Mouse (Mus musculus): ENCODE data around the gene Tmco4. TPM values are rescaled to one million over a fixed set of nuclear protein-coding genes. Genes with fewer than 3 reads are reported as not detected.

Gene Tmco4
- 6.9 and 9.6 TPM in 2 replicates for polyA plus RNA-seq (2015; fragmentation: Nextera tagmentation; extraction: Ambion mirVana)

GRCm38 (mm10) chr4:138972827-138973718, at the start of gene Tmco4:
TSS of gene Tmco4 (plus strand) at chr4:138972888.

GRCm38 (mm10) chr4:138966866-138967265, 5.8 kb upstream of the Tmco4 start, which contains the start of gene Rnf186:
TSS of gene Rnf186 (plus strand) at chr4:138967112.

GRCm38 (mm10) chr4:139075041-139075711, 102.5 kb downstream of the Tmco4 start, which contains the start of gene Htr6:
TSS of gene Htr6 (minus strand) at chr4:139075570.

GRCm38 (mm10) chr4:139092356-139093195, 119.9 kb downstream of the Tmco4 start, which contains the start of gene Nbl1:
TSS of gene Nbl1 (minus strand) at chr4:139092993.

Other genes starting within 250 kb of the Tmco4 start
- gene Pla2g2c, start 248.1 kb upstream of the Tmco4 start, polyA plus RNA-seq (2015; fragmentation: Nextera tagmentation; extraction: Ambion mirVana) = 1.3 TPM in 2 replicates
- gene Ubxn10, start 235.7 kb upstream of the Tmco4 start, polyA plus RNA-seq (2015; fragmentation: Nextera tagmentation; extraction: Ambion mirVana) = 0.61 and 1.2 TPM in 2 replicates
- gene Pla2g2f, start 215.3 kb upstream of the Tmco4 start, polyA plus RNA-seq (2015; fragmentation: Nextera tagmentation; extraction: Ambion mirVana) = 8.4 and 9.8 TPM in 2 replicates
- 1.6 and 2.0 TPM in 2 replicates for gene Pla2g2d, start 197.2 kb upstream of the Tmco4 start, polyA plus RNA-seq (2015; fragmentation: Nextera tagmentation; extraction: Ambion mirVana)
- gene Pla2g5, start 109.4 kb upstream of the Tmco4 start, polyA plus RNA-seq (2015; fragmentation: Nextera tagmentation; extraction: Ambion mirVana) = 51.0 and 71.1 TPM in 2 replicates
- gene Gm13030, start 98.9 kb upstream of the Tmco4 start, polyA plus RNA-seq (2015; fragmentation: Nextera tagmentation; extraction: Ambion mirVana) = not detected in 2 replicates
- 0.50 TPM in 1 of 2 replicates, not detected in the other for gene Pla2g2e, start 94.9 kb upstream of the Tmco4 start, polyA plus RNA-seq (2015; fragmentation: Nextera tagmentation; extraction: Ambion mirVana)
- gene Otud3, start 58.9 kb upstream of the Tmco4 start, polyA plus RNA-seq (2015; fragmentation: Nextera tagmentation; extraction: Ambion mirVana) = 2.4 and 3.1 TPM in 2 replicates
- gene Rnf186, start 5.8 kb upstream of the Tmco4 start, polyA plus RNA-seq (2015; fragmentation: Nextera tagmentation; extraction: Ambion mirVana) = 0.11 and 0.30 TPM in 2 replicates
- gene Htr6, start 102.7 kb downstream of the Tmco4 start, polyA plus RNA-seq (2015; fragmentation: Nextera tagmentation; extraction: Ambion mirVana) = 0.06 and 0.09 TPM in 2 replicates
- gene Nbl1, start 120.1 kb downstream of the Tmco4 start, polyA plus RNA-seq (2015; fragmentation: Nextera tagmentation; extraction: Ambion mirVana) = 106 and 199 TPM in 2 replicates
- gene Minos1, start 158.2 kb downstream of the Tmco4 start, polyA plus RNA-seq (2015; fragmentation: Nextera tagmentation; extraction: Ambion mirVana) = 1,209 and 1,611 TPM in 2 replicates
- 266 and 342 TPM in 2 replicates for gene Capzb, start 220.0 kb downstream of the Tmco4 start, polyA plus RNA-seq (2015; fragmentation: Nextera tagmentation; extraction: Ambion mirVana)

Data from adrenal gland, postnatal 0 days (tissue).